Mouse (Mus musculus) CH12.LX (cell line): ENCODE measurements around the gene Cavin4.
A peak's percentile ranks its signal among the peaks of the same experiment; 100 is the strongest.

Source experiments
- CTCF ChIP-seq, 2 experiments: IDR thresholded peaks in 1 of 2; conservative IDR thresholded peaks in 1 of 2; 2 replicates each; pipeline ENCODE4 v1.5.1; 2011 to 2012; ENCODE audit warnings: low read depth in 2 of 2, low read length in 2 of 2, improper control_type of control experiment in 1 of 2, inconsistent platforms in 1 of 2, mild to moderate bottlenecking in 1 of 2, moderate library complexity in 1 of 2
- EP300 ChIP-seq: IDR thresholded peaks from 2 replicates; pipeline ENCODE4 v1.6.1; 2011; ENCODE audit warnings: low read length, improper control_type of control experiment
- MAFK ChIP-seq: IDR thresholded peaks from 2 replicates; pipeline ENCODE4 v1.6.1; 2011; ENCODE audit warnings: low read length, improper control_type of control experiment; ENCODE audit not compliant: insufficient replicate concordance
- MAX ChIP-seq: IDR thresholded peaks from 2 replicates; pipeline ENCODE4 v1.6.1; 2011; ENCODE audit warnings: low read length, improper control_type of control experiment
- NELFE ChIP-seq: IDR thresholded peaks from 2 replicates; pipeline ENCODE4 v1.6.1; 2011; ENCODE audit warnings: low read depth, low read length, improper control_type of control experiment
- NRF1 ChIP-seq: IDR thresholded peaks from 2 replicates; pipeline ENCODE4 v1.6.1; 2014; ENCODE audit warnings: low read depth, mild to moderate bottlenecking, inconsistent platforms, low read length, improper control_type of control experiment, moderate library complexity
- POLR2A ChIP-seq: IDR thresholded peaks from 2 replicates; pipeline ENCODE4 v1.6.1; 2011; ENCODE audit warnings: low read depth, mild to moderate bottlenecking, improper control_type of control experiment, low read length
- RCOR1 ChIP-seq: conservative IDR thresholded peaks from 2 replicates; pipeline ENCODE4 v1.6.1; 2012; ENCODE audit warnings: low read depth, mild to moderate bottlenecking, inconsistent platforms, low read length, improper control_type of control experiment
- SIN3A ChIP-seq: IDR thresholded peaks from 2 replicates; pipeline ENCODE4 v1.6.1; 2012; ENCODE audit warnings: low read length, improper control_type of control experiment, inconsistent platforms
- USF1 ChIP-seq: IDR thresholded peaks from 2 replicates; pipeline ENCODE4 v1.6.1; 2014; ENCODE audit warnings: low read depth, mild to moderate bottlenecking, inconsistent platforms, low read length, improper control_type of control experiment
- ZKSCAN1 ChIP-seq: IDR thresholded peaks from 2 replicates; pipeline ENCODE4 v1.6.1; 2012; ENCODE audit warnings: low read depth, inconsistent platforms, low read length, improper control_type of control experiment, borderline replicate concordance
- ZNF384 ChIP-seq: IDR thresholded peaks from 2 replicates; pipeline ENCODE4 v1.6.1; 2012; ENCODE audit warnings: low read depth, low read length, improper control_type of control experiment, inconsistent platforms

DNA sequence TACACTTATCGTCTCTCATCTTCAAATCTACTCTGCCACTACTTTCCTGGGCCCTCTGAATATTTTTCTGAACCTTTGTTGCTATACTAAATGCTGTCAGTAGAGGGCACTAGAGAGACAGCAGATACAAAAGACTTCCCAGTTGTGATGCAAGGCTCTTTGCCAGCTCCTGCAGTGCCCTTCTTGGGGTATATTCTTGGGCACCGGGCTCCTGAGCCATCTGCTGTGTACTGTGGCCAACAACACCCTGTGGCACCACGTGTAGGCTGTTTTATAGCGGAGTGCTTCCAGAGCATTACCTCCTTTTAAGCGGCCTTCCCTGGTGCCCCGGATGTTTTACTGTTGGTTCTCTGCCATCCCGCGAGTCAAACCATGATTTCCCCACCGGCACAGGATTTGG, 27.3 kb downstream of the Cavin4 start:
- TF ChIP-seq NELFE (no peak), CTCF (conservative IDR thresholded peaks at IDR 0.05 in 1 of 2, IDR thresholded peaks at IDR 0.05 in 1 of 2; ENCODE audit: low read depth in 2 of 2, low read length in 2 of 2) (peak; percentile 68 to 70), ZNF384 (no peak), POLR2A (no peak), USF1 (no peak), RCOR1 (no peak), MAX (no peak), NRF1 (no peak), ZKSCAN1 (no peak), SIN3A (no peak), MAFK (no peak), EP300 (no peak)
